Comparison of ENCODE assay signal across 19 mouse cellular contexts in the genomic region with DNA sequence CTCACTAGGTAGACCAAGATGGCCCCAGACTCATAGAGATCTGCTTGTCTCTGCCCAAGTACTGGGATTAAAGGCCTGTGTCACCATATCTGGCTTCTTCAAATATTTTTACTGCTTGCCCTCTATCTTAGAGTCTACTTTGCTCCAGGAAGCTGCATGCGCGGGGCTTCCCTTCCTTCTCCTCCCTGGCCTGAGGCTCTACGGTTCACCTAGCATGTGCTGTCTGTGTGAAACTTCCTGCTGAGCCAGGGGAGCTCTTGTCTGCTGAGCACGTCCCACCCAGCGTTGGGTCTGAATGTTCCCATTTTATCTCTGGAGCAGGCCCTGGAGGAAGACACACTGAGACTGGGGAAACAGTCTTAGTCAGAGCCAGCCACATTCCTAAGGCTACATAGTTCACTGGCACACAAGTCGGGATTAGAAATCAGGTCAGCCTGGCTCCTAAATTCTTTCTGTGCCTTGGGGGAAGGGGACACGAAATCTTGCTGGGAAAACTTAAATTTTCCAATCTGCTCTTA. TPM values are rescaled to one million over a fixed set of nuclear protein-coding genes. Genes with fewer than 3 reads are reported as not detected.
DNase-seq lines count a peak whose midpoint lies in the region; ATAC-seq and TF ChIP-seq lines count a peak whose summit lies in the region.
"Had no signal": no experiment of that assay in that cellular context is flagged by ENCODE, and none has a peak within 500 bp of the region (broad histone marks: within the 10 kb centered on the region; RNA-seq: fewer than 3 reads in every experiment).

No protein-coding gene starts in this region.

- H3K9me3 ChIP-seq in heart, embryonic 11.5 days (replicated peaks; ENCODE audit: control insufficient read depth, low read length), result peaks cover under 1% of the 10 kb centered on the region; the same call in 1 of the 2 replicates
- no peaks in the 10 kb centered on the region for H3K9me3 ChIP-seq in forebrain, embryonic 16.5 days (ENCODE audit: control insufficient read depth, low read length)
- H3K9me3 ChIP-seq: hindbrain, embryonic 15.5 days had no signal

- no peaks in the 10 kb centered on the region for H3K27me3 ChIP-seq in heart, embryonic 11.5 days (ENCODE audit: control insufficient read depth, insufficient read depth, low read length)
- H3K27me3 ChIP-seq in Patski, result no peaks in the 10 kb centered on the region
- H3K27me3 ChIP-seq in forebrain, embryonic 16.5 days (replicated peaks; ENCODE audit: control insufficient read depth, insufficient read depth, low read length), result no peaks in the 10 kb centered on the region
- H3K27me3 ChIP-seq: hindbrain, embryonic 15.5 days; limb, embryonic 12.5 days; midbrain, embryonic 12.5 days had no signal

- no peak overlapping the region for H3K27ac ChIP-seq in heart, embryonic 11.5 days (ENCODE audit: low read depth, low read length)
- H3K27ac ChIP-seq in forebrain, embryonic 16.5 days (ENCODE audit: low read length), result no peak overlapping the region
- H3K27ac ChIP-seq in layer of hippocampus, adult 2 months, result no peak overlapping the region
- H3K27ac ChIP-seq: hindbrain, embryonic 15.5 days; left cerebral cortex, adult 2 months; limb, embryonic 12.5 days; midbrain, embryonic 12.5 days had no signal

- POLR2A ChIA-PET in Patski (lab: Charles Lee), result interaction anchor here (0.7 kb wide), 1 partner anchor 56 kb away, joined by 3 read pairs; no protein-coding TSS in a partner anchor

- no peak overlapping the region for H3K4me2 ChIP-seq in heart, embryonic 11.5 days
- no peak overlapping the region for H3K4me2 ChIP-seq in forebrain, embryonic 16.5 days (ENCODE audit: low read length)
- H3K4me2 ChIP-seq: hindbrain, embryonic 15.5 days; limb, embryonic 12.5 days; midbrain, embryonic 12.5 days had no signal

- peak; percentile 97 for DNase-seq in heart, adult 11 months
- DNase-seq in spleen, postnatal 36 days (ENCODE audit: low spot score in 2 of 2), result peak; percentile 25 to 28
- no peak for DNase-seq in spleen, postnatal 14 days (ENCODE audit: low spot score in 2 of 2)
- DNase-seq in Patski (ENCODE audit: low read depth, low spot score), result no peak
- DNase-seq in layer of hippocampus, adult 2 months (ENCODE audit: low spot score in 2 of 2), result no peak
- DNase-seq: adrenal gland, postnatal 25 days; cerebellum, adult 8-10 months; kidney, adult 8-10 months; lung, adult 18-20 months; lung, postnatal 36 days had no signal

- H3K4me1 ChIP-seq in heart, embryonic 11.5 days (ENCODE audit: control insufficient read depth, insufficient read depth, low read length), result no peaks in the 10 kb centered on the region
- H3K4me1 ChIP-seq in forebrain, embryonic 16.5 days (replicated peaks; ENCODE audit: control insufficient read depth, insufficient read depth, low read length), result no peaks in the 10 kb centered on the region
- H3K4me1 ChIP-seq: hindbrain, embryonic 15.5 days; midbrain, embryonic 12.5 days had no signal

- CTCF ChIA-PET in Patski (lab: Charles Lee), result interaction anchor here (2.4 kb wide), 1 partner anchor 13 kb away, joined by 6 read pairs; no protein-coding TSS in a partner anchor

- no peak overlapping the region for H3K9ac ChIP-seq in heart, embryonic 11.5 days (ENCODE audit: low read depth, low read length)
- H3K9ac ChIP-seq in forebrain, embryonic 16.5 days (replicated peaks; ENCODE audit: low read depth, low read length), result no peak overlapping the region
- H3K9ac ChIP-seq: hindbrain, embryonic 15.5 days; limb, embryonic 12.5 days; midbrain, embryonic 12.5 days had no signal

- WGBS in heart, embryonic 11.5 days (ENCODE audit: insufficient replicate concordance), result 32% methylated on average over 7 of the region's 7 CpGs
- WGBS in forebrain, embryonic 16.5 days, result 67% methylated on average over 7 of the region's 7 CpGs

- H3K36me3 ChIP-seq in heart, embryonic 11.5 days (ENCODE audit: control insufficient read depth, insufficient read depth, low read length), result no peaks in the 10 kb centered on the region
- H3K36me3 ChIP-seq in forebrain, embryonic 16.5 days (ENCODE audit: control insufficient read depth, insufficient read depth), result no peaks in the 10 kb centered on the region
- H3K36me3 ChIP-seq: hindbrain, embryonic 15.5 days; limb, embryonic 12.5 days; midbrain, embryonic 12.5 days had no signal

- no peak overlapping the region for H3K4me3 ChIP-seq in heart, embryonic 11.5 days (ENCODE audit: low read depth, low read length)
- H3K4me3 ChIP-seq in forebrain, embryonic 16.5 days (replicated peaks; ENCODE audit: low read length), result no peak overlapping the region
- no peak overlapping the region for H3K4me3 ChIP-seq in layer of hippocampus, adult 2 months
- H3K4me3 ChIP-seq: hindbrain, embryonic 15.5 days; left cerebral cortex, adult 2 months; limb, embryonic 12.5 days; midbrain, embryonic 12.5 days; myocyte had no signal

- no peak for ATAC-seq in heart, embryonic 11.5 days (replicated peaks; ENCODE audit: insufficient number of reproducible peaks, low FRiP score, low TSS enrichment)
- ATAC-seq in Patski, result peak; percentile 65
- 0 out of 2 replicates have a peak, but pooled peaks have one; percentile 20 for ATAC-seq in megakaryocyte progenitor cell, adult 5-6 weeks (replicated peaks; ENCODE audit: poor library complexity)
- ATAC-seq in forebrain, embryonic 16.5 days, result no peak

- in situ Hi-C loops in Patski (cut with MboI; ENCODE audit: low pct_unique_long_range_greater_than_20kb), result no loop called here

- TF ChIP-seq CTCF in Patski (IDR thresholded peaks at IDR 0.05), result no peak
- no peak for TF ChIP-seq CTCF in layer of hippocampus, adult 2 months (conservative IDR thresholded peaks at IDR 0.05)

RNA-seq across cellular contexts. Expression of a gene that starts 43.9 kb away (rescaled TPM):
- polyA plus RNA-seq in heart, embryonic 11.5 days (2014; fragmentation: Nextera tagmentation; extraction: Ambion mirVana), result 0.28 and 0.30 TPM in 2 replicates
- polyA plus RNA-seq in Patski (2021), result 27.9 TPM
- 2.3 and 2.7 TPM in 2 replicates for total RNA-seq in megakaryocyte progenitor cell, adult 5-6 weeks (2015)
- total RNA-seq in megakaryocyte progenitor cell, adult 5-6 weeks (2017), result 1.2 and 2.4 TPM in 2 replicates
- polyA plus RNA-seq in forebrain, embryonic 16.5 days (2015; fragmentation: Nextera tagmentation; extraction: Ambion mirVana), result 3.3 and 4.4 TPM in 2 replicates
- 10 to 100 TPM; 48.6 to 52.5 TPM for total RNA-seq in layer of hippocampus, adult 2 months (2021)
- total RNA-seq: heart, postnatal 14 days had no signal

Comparison
In these comparisons a context has a peak if more than half of its experiments do, and no peak if none do; other contexts are left out.
1. DNase-seq: peak in heart, adult 11 months (single experiment) and spleen, postnatal 36 days (2 of 2); none in spleen, postnatal 14 days (0 of 2), Patski (single experiment) and layer of hippocampus, adult 2 months (0 of 2).
2. ATAC-seq: peak in Patski (single experiment) and megakaryocyte progenitor cell, adult 5-6 weeks (single experiment); none in heart, embryonic 11.5 days (single experiment) and forebrain, embryonic 16.5 days (single experiment).